Mouse (Mus musculus) testis, postnatal 10 days (tissue): Measurements from ENCODE around the gene Myo1e.
A peak's percentile ranks its signal among the peaks of the same experiment; 100 is the strongest.
"Not testable (repeated sequence)": the region's sequence is repeated elsewhere in the genome, so short reads cannot be mapped to it uniquely, and the experiment has no call there.

Experiments used
- DNase-seq: peaks from one replicate; pipeline ENCODE4 v3.0.0; 2021; ENCODE audit warnings: low spot score

Myo1e gene

GRCm38 (mm10) chr9:70253016-70253415, 45.9 kb downstream of the Myo1e start:
- no peak for DNase-seq

- DNase-seq: no peak
Measured at GRCm38 (mm10) chr9:70255005-70255404, 47.9 kb downstream of the Myo1e start.

GRCm38 (mm10) chr9:70256027-70256426, 48.9 kb downstream of the Myo1e start:
- DNase-seq: not testable (repeated sequence)

- DNase-seq: no peak
Measured at GRCm38 (mm10) chr9:70257289-70258101, 50.3 kb downstream of the Myo1e start.

DNA sequence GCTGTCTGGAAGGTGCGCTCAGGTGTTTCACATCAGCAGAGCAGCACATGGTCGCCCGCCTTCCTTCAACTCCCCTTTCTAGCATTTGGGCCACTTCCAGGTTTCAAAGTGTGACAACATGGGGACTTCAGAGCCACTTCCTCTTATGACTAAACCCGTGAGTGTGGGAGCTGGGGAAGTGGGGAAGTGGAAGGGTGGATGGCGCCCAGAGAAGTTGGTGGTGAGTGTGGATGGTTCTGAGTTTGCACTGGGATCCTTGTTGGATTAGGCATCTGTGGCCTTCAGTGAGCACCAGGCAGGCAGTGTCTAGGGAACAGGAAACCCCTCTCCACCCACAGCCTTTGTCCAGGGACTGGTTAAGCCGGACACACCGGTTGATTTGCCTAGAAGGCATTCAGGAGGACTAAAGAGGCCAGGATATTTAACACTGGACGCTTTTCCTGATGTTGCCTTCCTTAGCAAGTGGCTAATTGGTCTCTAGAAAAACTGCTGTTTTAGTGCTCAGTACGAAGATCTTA, 53.2 kb downstream of the Myo1e start:
- DNase-seq: no peak

- DNase-seq: no peak
Measured at GRCm38 (mm10) chr9:70261646-70262045, 54.5 kb downstream of the Myo1e start.

DNA sequence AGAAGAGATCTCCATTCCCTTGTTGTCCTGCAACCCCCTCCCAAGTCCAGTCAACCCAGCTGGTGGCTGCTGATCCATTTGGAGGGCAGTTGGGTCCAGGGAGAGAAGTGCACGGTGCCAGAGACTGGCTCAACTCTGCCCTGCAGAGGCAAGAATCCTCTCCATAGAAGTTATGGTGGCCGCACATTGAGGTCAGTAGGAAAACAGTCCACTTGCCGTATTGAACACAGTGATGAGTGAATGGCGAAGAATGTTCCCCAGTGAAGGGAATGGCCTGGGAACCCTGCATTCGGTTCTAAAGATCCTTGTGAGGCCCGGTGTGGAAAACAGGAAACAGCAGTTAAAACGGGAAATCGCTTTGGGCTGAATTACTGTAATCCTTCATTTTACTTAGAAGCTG, 56.0 kb downstream of the Myo1e start:
- no peak for DNase-seq

DNA sequence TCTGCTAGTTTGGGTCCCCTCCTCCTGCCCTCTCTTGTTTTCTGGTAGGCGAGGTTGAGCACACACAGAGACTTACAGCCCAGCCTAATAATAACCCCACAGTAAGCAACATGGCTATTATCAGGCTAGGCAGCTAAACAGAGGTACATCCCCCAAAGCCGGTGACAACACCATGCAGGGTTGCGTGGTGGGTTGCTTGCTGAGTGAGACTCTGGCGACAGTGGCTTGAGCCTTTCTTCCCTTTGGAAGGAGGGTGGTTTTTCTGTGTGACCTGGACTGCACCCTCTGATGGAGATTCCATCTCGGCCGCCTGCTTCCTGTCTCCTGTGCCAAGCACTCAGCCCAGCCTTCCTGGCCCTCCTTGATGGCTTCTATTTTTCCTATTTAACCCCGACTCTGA, 56.6 kb downstream of the Myo1e start:
- no peak for DNase-seq

GRCm38 (mm10) chr9:70265513-70265912, 58.4 kb downstream of the Myo1e start:
- DNase-seq: no peak

DNA sequence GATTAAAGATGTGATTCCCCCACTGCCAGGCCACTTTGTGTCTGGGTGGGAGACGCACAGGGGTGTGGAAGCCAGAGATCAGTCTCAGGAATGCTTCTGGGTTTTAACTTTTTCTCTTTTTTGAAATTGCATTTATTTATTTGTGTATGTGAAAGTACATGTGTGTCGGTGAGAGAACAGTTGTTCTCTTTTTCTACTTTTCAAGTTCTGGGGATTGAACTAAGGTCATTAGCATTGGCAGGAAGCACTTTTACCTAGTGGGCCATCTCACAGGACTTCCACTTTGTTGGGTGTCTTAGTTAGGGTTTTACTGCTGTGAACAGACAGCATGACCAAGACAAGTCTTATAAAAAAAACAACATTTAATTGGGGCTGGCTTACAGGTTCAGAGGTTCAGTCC, 59.0 kb downstream of the Myo1e start:
- DNase-seq: no peak

DNA sequence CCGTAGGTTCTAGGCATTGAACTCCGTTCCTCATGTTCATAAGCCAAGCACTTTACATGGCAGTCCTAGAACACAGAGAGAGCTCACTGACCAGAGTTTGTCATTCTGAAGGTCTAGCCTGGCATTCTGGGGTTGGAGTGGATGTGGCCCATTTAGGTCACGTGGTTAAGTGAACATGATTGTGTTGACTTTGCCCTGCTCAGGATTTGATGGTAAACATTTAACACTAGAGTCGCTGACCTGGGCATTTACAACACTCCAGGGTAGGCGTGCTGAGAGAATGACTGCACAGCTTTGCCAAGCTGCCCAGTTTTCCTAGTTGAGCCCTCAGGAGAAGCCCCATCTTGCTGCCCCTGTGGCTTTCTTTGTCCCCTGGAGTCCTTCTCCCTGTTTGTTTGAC, 60.0 kb downstream of the Myo1e start:
- no peak for DNase-seq

DNA sequence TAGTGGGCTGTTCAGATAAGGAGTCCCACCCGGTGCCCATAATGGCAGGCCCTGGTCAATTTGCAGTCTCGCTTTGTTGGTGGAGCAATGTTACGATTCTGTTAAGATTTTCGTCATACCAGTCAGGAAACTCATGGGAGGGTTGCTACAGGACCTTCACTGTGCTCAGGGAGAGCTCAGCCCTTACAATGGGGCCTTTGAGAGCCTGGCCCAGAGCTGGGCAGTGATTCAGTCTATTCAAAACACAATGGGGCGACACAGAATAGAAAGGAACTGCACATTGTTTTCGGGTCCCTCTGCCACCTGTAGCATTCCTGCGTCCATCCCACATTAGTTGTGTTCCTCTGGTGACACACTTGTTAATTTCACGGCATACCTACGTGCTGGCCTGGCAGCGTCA, 62.2 kb downstream of the Myo1e start:
- no peak for DNase-seq

DNA sequence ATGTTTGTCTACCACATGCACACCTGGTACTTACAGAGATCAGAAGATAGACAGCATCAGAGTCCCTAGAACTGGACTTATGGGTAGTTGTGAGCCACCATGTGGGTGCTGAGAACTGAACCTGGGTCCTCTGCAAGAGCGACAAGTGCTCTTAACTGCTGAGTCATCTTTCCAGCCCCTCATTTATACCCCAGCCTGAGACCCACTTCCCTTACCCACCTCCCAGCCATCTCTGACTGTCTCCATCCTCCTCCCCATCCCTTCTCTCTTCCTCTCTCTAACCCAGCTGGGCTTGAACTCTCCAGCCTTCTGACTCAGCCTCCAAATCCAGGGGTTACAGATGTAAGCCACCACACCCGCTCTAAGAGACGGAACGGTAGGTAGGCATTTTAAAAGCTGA, 63.3 kb downstream of the Myo1e start:
- DNase-seq: no peak

DNA sequence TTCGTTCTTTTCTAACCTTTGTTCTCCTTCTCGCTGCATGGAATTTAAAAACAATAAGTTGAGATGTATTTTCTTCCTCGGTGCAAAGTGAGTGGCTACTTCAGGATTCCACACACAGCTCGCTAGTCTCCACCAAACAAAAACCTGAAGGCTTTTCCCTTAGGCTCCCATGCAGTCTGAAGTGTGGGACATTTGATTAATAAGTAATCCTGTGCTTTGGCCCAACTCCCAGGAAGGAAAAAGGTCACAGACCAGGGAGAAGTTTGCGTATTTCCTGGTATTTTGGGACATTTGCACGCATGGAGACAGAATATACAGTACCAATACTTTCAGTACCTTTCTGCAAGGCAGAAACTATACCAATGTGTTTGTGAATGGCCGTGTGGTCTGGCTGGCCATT, 64.0 kb downstream of the Myo1e start:
- no peak for DNase-seq

GRCm38 (mm10) chr9:70271631-70272030, 64.5 kb downstream of the Myo1e start:
- no peak for DNase-seq

GRCm38 (mm10) chr9:70274071-70274470, 66.9 kb downstream of the Myo1e start:
- DNase-seq: no peak

GRCm38 (mm10) chr9:70274476-70274875, 67.3 kb downstream of the Myo1e start:
- DNase-seq: no peak

GRCm38 (mm10) chr9:70274887-70275555, 67.9 kb downstream of the Myo1e start:
- DNase-seq: no peak

DNA sequence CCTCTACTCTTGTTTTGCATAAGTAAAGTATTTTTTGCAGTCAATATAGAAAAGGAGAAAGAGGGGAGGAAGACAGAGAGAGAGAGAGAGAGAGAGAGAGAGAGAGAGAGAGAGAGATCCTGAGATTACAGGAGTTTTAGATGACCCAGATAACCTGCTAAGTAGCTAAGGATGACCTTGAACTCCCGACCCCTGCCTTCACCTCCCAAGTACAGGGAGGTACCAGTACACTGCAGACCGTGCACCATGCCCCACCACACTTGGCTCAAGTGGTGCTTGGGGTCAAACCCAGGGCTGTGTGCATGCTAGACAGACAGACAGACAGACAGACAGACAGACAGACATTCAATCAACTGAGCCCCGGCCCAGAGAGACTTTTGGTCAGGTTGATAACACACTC, 69.9 kb downstream of the Myo1e start:
- DNase-seq: no peak

- no peak for DNase-seq
Measured at GRCm38 (mm10) chr9:70277529-70277982, 70.4 kb downstream of the Myo1e start.

DNA sequence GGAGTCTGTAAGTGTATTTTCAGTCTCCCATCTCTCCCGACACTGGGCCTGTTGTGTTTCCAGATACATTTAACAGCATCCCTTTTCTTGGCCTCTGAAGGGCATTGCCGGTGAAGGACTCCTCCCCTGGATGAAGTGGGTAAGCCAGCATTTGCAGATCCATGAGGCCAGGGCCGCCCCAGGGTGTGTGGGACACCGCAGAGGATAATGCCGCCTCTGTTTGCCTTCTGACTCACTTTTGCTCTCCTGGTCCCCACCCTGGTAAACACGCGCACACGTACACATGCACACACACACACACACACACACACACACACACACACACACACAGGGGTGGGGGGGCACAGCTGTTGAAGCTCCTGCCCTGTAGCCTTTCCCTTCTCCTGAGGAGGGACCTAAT, 74.3 kb downstream of the Myo1e start:
- no peak for DNase-seq

DNA sequence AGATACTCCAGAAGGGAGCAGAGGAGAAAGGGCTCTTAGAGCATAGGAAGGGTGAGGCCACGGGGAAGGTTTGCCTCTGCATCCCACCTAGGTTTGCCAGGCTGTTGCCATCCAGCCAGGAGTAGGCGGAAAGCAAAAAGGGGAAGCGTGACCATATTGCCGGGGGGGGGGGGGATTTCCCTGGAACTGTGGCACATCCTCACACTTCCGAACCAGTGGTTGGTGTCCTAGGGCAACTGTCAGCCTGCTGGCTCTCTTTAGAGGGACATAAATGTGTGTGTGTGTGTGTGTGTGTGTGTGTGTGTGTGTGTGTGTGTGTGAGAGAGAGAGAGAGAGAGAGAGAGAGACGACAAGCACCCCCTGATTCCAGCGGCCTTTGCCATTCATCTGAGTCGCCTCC, 75.0 kb downstream of the Myo1e start:
- no peak for DNase-seq

- DNase-seq: peak; percentile 45
Measured at GRCm38 (mm10) chr9:70283151-70283550, 76.0 kb downstream of the Myo1e start.
